Mouse (Mus musculus): Measurements from ENCODE around the gene Ccdc51. TPM values are rescaled to one million over a fixed set of nuclear protein-coding genes. Genes with fewer than 3 reads are reported as not detected.

The Ccdc51 gene
- polyA plus RNA-seq (2012; rRNA removed): 10.2 and 10.5 TPM in 2 replicates

DNA sequence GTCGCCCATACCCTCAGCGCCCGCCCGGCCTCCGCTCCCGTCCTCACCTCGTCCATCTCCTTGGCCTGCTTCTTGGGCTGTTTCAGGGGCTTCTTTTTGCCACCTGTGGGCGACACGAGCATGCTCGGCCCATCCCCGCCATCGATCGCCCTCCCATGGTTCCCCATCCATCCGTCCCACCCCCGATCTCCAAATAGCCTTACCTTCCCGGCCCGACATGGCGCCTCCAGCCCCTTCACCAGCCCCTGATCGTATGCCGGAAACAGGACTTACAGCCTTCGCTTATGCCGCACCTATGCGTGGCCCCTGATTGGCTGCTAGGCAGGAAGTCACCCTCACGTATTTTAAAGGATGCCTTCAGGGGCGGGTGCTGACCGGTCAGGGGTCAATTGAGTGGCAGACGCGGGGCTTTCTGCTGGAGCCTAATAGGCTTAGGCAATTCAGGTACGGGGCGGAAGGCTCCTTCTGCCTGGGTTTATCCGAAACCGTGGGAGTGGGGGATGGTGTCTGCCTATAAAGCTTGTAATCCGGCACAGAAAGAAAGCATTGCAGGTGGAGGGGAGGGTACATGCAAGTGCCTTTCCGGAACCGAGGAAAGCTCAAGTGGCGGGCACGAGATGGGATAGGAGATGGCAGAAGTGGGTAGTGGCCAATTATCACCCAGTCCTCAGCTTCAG lies at the start of gene Ccdc51, which contains the start of gene Tma7:
TSS of gene Ccdc51 (plus strand) at position 370 of the 677 bp plus-strand sequence.
TSS of gene Tma7 (minus strand) at position 464 of the 677 bp plus-strand sequence.

DNA sequence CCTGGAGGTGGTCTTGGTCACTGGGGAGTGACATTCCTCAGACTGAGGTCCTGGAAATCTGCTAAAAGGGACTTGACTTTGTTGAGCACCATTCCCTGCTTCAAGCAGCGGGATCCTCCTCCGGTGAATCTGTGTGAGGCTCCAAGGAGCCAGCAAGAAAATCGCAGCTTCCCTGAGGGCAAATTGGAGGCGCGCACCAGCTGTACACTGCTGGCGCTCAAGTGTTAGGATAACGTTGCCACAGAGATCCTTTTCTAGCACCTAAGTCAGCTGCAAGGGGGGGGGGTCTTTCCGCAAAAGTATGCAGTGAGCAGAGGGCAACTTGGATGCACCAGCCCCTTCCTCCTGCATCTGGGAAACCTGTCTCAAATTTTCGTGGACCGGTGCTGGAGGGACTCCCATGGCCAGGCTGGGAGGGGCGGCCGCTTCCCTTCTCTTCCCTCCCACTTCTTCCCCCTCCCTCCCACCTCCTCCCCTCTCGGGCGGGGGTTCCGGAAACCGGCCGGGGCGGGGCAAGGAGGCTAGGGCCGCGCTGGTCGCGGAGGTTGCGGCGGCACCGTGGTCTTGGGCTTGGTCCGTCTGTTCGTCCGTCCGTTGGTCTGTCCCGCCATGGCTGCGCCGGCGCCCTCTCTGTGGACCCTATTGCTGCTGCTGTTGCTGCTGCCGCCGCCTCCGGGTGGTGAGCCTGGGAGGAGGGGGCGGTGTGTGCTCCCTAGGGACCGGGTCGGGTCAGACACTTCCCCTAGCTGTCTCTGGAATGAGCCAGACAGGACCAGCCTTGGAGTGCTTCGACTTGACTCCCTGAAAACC lies 44.0 kb upstream of the Ccdc51 start, which contains the start of gene Shisa5:
TSS of gene Shisa5 (plus strand) at position 480 of the 810 bp plus-strand sequence.

DNA sequence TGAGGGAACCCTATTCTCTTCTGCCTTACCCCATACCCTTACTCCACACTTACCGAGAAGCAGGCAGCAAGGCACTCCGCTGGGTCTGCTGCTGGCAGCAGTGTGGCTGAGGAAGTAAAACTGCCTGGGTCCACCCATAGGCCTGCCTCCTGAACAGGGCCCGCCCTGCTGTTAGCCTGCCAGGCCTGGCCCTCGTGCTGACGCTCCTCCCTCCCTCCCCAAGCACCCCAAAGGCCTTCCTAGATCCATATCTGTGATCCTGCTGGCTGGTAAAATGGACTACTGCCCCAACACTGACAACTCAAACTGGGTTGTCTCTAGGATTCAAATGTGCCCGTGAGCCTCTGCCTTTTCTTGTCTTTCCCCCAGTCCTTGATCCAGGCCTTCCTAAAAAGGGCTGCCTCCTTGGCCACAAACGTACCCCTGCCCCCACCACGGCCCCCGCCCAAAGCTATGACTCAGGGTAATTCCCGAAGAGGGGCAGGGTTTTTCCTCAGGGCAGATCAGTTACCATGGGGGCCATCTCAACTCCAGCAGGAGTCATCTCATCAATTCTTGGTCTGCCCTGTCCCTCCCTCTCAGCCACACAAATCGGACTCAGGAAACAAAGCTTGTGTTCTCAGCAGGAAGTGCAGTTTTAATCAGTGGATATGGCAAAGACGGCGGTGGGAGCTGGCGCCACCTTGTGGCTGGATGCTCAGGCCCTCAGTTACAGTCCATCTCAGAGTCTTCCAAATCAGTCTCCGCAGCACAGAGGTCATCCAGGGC lies 23.0 kb upstream of the Ccdc51 start, which contains the start of gene Trex1:
TSS of gene Trex1 (minus strand) at position 599 of the 768 bp plus-strand sequence.

DNA sequence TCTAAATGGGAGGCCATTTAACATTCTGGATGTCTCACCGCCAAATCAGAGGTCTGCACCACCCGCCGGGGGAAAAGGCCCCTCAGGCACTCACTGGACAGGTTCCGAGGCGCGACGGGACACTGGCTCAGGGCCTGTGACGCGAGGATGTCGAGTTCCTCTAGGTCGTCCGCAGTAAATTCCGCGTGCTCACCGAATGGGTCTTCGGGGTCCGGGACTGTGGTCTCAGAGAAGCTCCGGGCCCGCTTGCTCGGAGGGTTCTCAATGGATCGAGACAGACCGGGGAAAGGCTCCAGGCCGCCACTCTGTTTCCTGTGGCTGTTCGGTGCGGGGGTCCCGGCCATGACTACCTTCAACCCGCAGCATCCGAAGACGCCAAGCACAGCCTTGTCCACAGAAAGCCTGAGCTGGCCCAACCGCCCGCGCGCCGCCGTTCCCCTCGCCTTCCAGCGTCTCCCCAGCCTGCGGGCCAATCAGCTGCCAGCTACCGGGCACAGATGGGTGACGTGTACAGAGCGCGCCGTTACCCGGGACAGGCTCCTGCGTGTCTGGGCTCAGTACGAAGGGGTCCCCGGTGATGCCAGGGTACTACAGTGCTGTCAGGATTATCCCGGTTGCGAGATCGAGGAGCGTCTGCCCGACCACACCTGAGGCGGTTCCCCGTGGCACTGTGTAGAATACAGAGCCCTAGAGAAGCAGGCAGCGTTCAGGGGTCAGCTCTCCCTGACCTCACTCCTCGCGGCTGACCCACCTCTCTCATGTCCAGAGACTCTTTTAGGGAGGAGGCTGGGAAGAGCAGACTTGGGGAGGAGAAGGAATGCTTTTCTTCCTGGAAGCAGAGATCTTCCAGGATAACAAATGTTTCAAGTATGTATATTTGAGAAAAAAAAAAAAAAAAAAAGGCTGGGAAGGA lies 8.4 kb upstream of the Ccdc51 start, which contains the start of gene Atrip:
TSS of gene Atrip (minus strand) at position 464 of the 913 bp plus-strand sequence.

DNA sequence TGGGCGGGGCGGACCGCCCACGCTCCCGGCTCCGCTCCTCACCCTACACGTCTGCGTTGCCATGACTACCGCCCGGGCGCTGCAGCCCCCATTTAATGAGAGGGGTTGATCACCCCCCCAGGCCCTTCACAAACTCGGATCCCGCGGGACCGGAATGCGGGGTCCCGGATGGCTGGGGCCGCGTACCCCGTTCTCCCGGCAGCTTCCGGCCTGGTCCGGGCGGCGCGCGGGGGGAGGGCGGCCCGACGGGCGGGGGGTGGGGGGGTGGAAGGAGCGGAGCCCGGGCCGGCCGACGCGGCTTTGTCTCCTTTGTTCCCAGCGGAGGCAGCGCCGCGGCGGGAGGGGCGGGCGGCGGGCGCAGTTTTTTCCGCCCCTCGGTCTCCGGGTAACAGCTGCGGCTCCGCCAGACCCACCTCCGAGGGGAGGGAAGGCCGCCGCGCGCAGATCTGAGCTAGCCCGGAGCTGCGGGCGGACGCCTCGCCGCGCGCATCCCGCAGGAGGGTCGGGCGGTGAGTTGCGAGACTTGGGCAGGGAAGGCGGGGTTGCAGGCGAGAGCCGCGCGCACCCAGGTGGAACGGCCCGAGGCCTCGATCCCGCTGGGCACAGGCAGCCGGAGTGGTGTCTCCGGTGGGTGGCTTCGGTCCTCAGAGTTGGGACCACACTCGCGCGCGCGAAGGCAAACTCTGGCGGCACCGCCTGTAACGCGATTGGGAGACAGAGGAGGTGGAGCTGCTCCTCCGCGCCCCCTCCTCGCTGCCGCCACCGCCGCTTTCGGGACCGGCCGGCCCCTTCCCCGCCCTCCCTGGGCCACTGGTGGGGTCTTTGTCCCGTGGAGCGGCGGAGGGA lies 13.1 kb downstream of the Ccdc51 start, which contains the start of gene Plxnb1:
TSS of gene Plxnb1 (plus strand) at position 253 of the 846 bp plus-strand sequence.

Other genes with a start within 250 kb of the Ccdc51 start
- 20.6 and 22.4 TPM in 2 replicates for gene Slc26a6, start 229.2 kb upstream of the Ccdc51 start, polyA plus RNA-seq (2012; rRNA removed)
- gene Tmem89, start 167.9 kb upstream of the Ccdc51 start, polyA plus RNA-seq (2012; rRNA removed): 0.72 and 0.84 TPM in 2 replicates
- gene Uqcrc1, start 145.9 kb upstream of the Ccdc51 start, polyA plus RNA-seq (2012; rRNA removed): 340 and 342 TPM in 2 replicates
- gene Col7a1, start 128.9 kb upstream of the Ccdc51 start, polyA plus RNA-seq (2012; rRNA removed): 6.8 and 12.8 TPM in 2 replicates
- 0.34 and 1.1 TPM in 2 replicates for gene Ucn2, start 96.5 kb upstream of the Ccdc51 start, polyA plus RNA-seq (2012; rRNA removed)
- gene Pfkfb4, start 90.7 kb upstream of the Ccdc51 start, polyA plus RNA-seq (2012; rRNA removed): 26.4 and 26.7 TPM in 2 replicates
- gene Shisa5, start 43.9 kb upstream of the Ccdc51 start, polyA plus RNA-seq (2012; rRNA removed): 60.7 and 85.5 TPM in 2 replicates
- 38.3 and 41.3 TPM in 2 replicates for gene Trex1, start 22.8 kb upstream of the Ccdc51 start, polyA plus RNA-seq (2012; rRNA removed)
- gene Atrip, start 8.4 kb upstream of the Ccdc51 start, polyA plus RNA-seq (2012; rRNA removed): 40.4 and 41.3 TPM in 2 replicates
- gene Tma7, start 94 bp downstream of the Ccdc51 start, polyA plus RNA-seq (2012; rRNA removed): 256 and 271 TPM in 2 replicates
- 67.0 and 68.2 TPM in 2 replicates for gene Plxnb1, start 12.9 kb downstream of the Ccdc51 start, polyA plus RNA-seq (2012; rRNA removed)
- gene Fbxw21, start 79.5 kb downstream of the Ccdc51 start, polyA plus RNA-seq (2012; rRNA removed): not detected in 2 replicates
- not detected in 2 replicates for gene Fbxw13, start 113.5 kb downstream of the Ccdc51 start, polyA plus RNA-seq (2012; rRNA removed)
- 0.02 TPM in 1 of 2 replicates, not detected in the other for gene Fbxw20, start 152.3 kb downstream of the Ccdc51 start, polyA plus RNA-seq (2012; rRNA removed)
- gene Fbxw14, start 205.2 kb downstream of the Ccdc51 start, polyA plus RNA-seq (2012; rRNA removed): not detected in 2 replicates

All from central nervous system, embryonic 14 days (tissue).